Mouse (Mus musculus) kidney, embryonic 16.5 days (tissue): ENCODE measurements at regions not wholly inside any gene's neighbourhood (a gene's known extent, or its start where the extent isn't known, plus 50 kb on each side); places are given as distances from the start of the nearest gene placed in this dataset.
A peak's percentile ranks its signal among the peaks of the same experiment; 100 is the strongest.

Experiments used
- ATAC-seq: fragments of 200-750 bp; cut with Nextera tagmentation; 2 replicates; pipeline ENCODE4 v1.8.0; 2017; ENCODE audit warnings: moderate TSS enrichment; ENCODE audit not compliant: low FRiP score, low TSS enrichment
- H3K27ac ChIP-seq: fragments of 300-500 bp; sonication (generic); 2 replicates; pipeline ENCODE4 v1.5.1; 2014; ENCODE audit warnings: low read length
- H3K27me3 ChIP-seq: fragments of 300-500 bp; sonication (generic); 2 replicates; pipeline ENCODE4 v1.6.1; 2014; ENCODE audit warnings: low read length, control low read depth, mixed read lengths; ENCODE audit not compliant: insufficient read depth
- H3K36me3 ChIP-seq: fragments of 300-500 bp; sonication (generic); 2 replicates; pipeline ENCODE4 v1.6.1; 2014; ENCODE audit warnings: low read length, control low read depth, mixed read lengths; ENCODE audit not compliant: insufficient read depth
- H3K4me1 ChIP-seq: fragments of 300-500 bp; sonication (generic); 2 replicates; pipeline ENCODE4 v1.6.1; 2014; ENCODE audit warnings: low read length, control low read depth, mixed read lengths; ENCODE audit not compliant: insufficient read depth
- H3K4me2 ChIP-seq: fragments of 300-500 bp; sonication (generic); replicated peaks from 2 replicates; pipeline ENCODE4 v1.6.1; 2014; ENCODE audit warnings: low read depth, low read length
- H3K4me3 ChIP-seq: fragments of 300-500 bp; sonication (generic); 2 replicates; pipeline ENCODE4 v1.5.1; 2014; ENCODE audit warnings: mild to moderate bottlenecking, low read length
- H3K9ac ChIP-seq: fragments of 300-500 bp; sonication (generic); replicated peaks from 2 replicates; pipeline ENCODE4 v1.6.1; 2014; ENCODE audit warnings: low read length
- H3K9me3 ChIP-seq: fragments of 300-500 bp; sonication (generic); 2 replicates; pipeline ENCODE4 v1.6.1; 2016; ENCODE audit warnings: low read length, control low read depth
- WGBS: fragments of 180-500 bp; shearing (Covaris S2); extraction: QIAGEN DNeasy Blood & Tissue Kit; methylation state at CpG from one replicate; pipeline ENCODE4 v1.1.7; 2014; 5-methylcytosine and 5-hydroxymethylcytosine counted together

GRCm38 (mm10) chr16:45331236-45331635 lies 77.6 kb downstream of the Cd200 start:
- ATAC-seq = no peak
- Histone ChIP-seq H3K9ac (no peak overlapping the region), H3K27me3 (no peaks in the 10 kb centered on the region), H3K9me3 (no peaks in the 10 kb centered on the region), H3K27ac (peak overlapping the region; percentile 9; the same call in 1 of the 2 replicates), H3K36me3 (no peaks in the 10 kb centered on the region), H3K4me1 (0 out of 2 replicates have a peak, but pooled peaks cover 14% of the 10 kb centered on the region), H3K4me3 (no peak overlapping the region), H3K4me2 (no peak overlapping the region)
- WGBS = 62% methylated on average over 3 of the region's 3 CpGs

- no peaks in the 10 kb centered on the region for H3K27me3 ChIP-seq
- H3K9ac ChIP-seq = no peak overlapping the region
- no peak overlapping the region for H3K4me2 ChIP-seq
- no peak overlapping the region for H3K4me3 ChIP-seq
- H3K27ac ChIP-seq = peak overlapping the region; percentile 45; the same call in 1 of the 2 replicates
- H3K9me3 ChIP-seq = no peaks in the 10 kb centered on the region
- no peaks in the 10 kb centered on the region for H3K36me3 ChIP-seq
- 85% methylated on average over 2 of the region's 2 CpGs for WGBS
- H3K4me1 ChIP-seq = 0 out of 2 replicates have a peak, but pooled peaks cover 14% of the 10 kb centered on the region
- no peak for ATAC-seq
These were observed 78.6 kb downstream of the Cd200 start for GRCm38 (mm10) chr16:45330298-45330697.

- H3K9me3 ChIP-seq = no peaks in the 10 kb centered on the region
- peak; percentile 74; the same call in 1 of the 2 replicates for ATAC-seq
- 26% methylated on average over 1 of the region's 1 CpGs for WGBS
- H3K4me2 ChIP-seq = no peak overlapping the region
- H3K27me3 ChIP-seq = no peaks in the 10 kb centered on the region
- no peaks in the 10 kb centered on the region for H3K36me3 ChIP-seq
- H3K4me3 ChIP-seq = no peak overlapping the region
- H3K9ac ChIP-seq = no peak overlapping the region
- 0 out of 2 replicates have a peak, but pooled peaks cover 14% of the 10 kb centered on the region for H3K4me1 ChIP-seq
- peak overlapping the region; percentile 45; the same call in 1 of the 2 replicates for H3K27ac ChIP-seq
These were observed 79.1 kb downstream of the Cd200 start for GRCm38 (mm10) chr16:45329716-45330115.

GRCm38 (mm10) chr16:45327103-45327502 lies 81.8 kb downstream of the Cd200 start:
- Histone ChIP-seq H3K9me3 (no peaks in the 10 kb centered on the region), H3K36me3 (no peaks in the 10 kb centered on the region), H3K4me2 (no peak overlapping the region), H3K27me3 (no peaks in the 10 kb centered on the region), H3K27ac (no peak overlapping the region), H3K9ac (no peak overlapping the region), H3K4me1 (0 out of 2 replicates have a peak, but pooled peaks cover 12% of the 10 kb centered on the region), H3K4me3 (no peak overlapping the region)
- ATAC-seq = no peak
- 89% methylated on average over 2 of the region's 2 CpGs for WGBS

DNA sequence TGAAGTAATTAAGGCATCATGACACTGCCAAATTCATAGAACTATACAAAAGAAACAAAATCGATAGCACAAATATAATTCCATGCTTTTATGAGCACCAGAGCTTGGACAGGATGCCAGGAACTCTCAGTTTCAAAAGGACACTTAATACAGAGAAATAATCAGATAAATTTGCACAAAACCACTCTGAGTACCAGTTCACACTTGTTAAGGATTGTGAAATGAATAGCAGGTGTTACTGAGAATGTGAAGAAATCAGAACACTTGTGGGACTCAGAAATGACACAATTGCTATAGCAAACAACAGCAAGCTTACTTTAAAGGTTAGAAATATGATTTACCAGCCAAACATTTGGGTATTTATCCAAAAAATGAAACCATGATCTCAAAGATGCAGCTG lies 87.4 kb downstream of the Btla start:
- Histone ChIP-seq H3K27ac (no peak overlapping the region), H3K4me3 (no peak overlapping the region), H3K36me3 (no peaks in the 10 kb centered on the region), H3K9ac (no peak overlapping the region), H3K27me3 (no peaks in the 10 kb centered on the region), H3K4me1 (no peaks in the 10 kb centered on the region), H3K4me2 (no peak overlapping the region), H3K9me3 (no peaks in the 10 kb centered on the region)
- ATAC-seq = no peak
- WGBS = 79% methylated on average over 1 of the region's 1 CpGs
